Mouse (Mus musculus) stomach, postnatal 0 days (tissue): ENCODE measurements around the gene Zfp423.

ENCODE experiments used
- CTCF ChIP-seq: IDR thresholded peaks from 2 replicates; pipeline ENCODE4 v1.5.1; 2016; ENCODE audit warnings: antibody characterized with exemption, low read depth, mild to moderate bottlenecking, moderate library complexity
- EP300 ChIP-seq: optimal IDR thresholded peaks from 2 replicates; pipeline ENCODE3; 2016; ENCODE audit warnings: antibody characterized with exemption

GRCm38 (mm10) chr8:87914247-87914967 lies 45.0 kb downstream of the Zfp423 start:
- TF ChIP-seq CTCF (no peak), EP300 (no peak)
